Mouse (Mus musculus) c-Kit-negative CD71-positive TER-119-positive erythroid progenitor cells, embryonic 14.5 days (primary cell): Measurements from ENCODE around the gene Repin1.
A peak's percentile ranks its signal among the peaks of the same experiment; 100 is the strongest.
"Not testable (repeated sequence)": the region's sequence is repeated elsewhere in the genome, so short reads cannot be mapped to it uniquely, and the experiment has no call there.

Experiments used
- DNase-seq: peaks from one replicate; pipeline ENCODE4 v3.0.0-alpha.2; 2013; ENCODE audit warnings: low read depth, low spot score

The Repin1 gene

GRCm38 (mm10) chr6:48579215-48579648 lies 14.5 kb upstream of the Repin1 start:
- DNase-seq, result no peak

- DNase-seq, result no peak
These were observed 12.4 kb upstream of the Repin1 start for GRCm38 (mm10) chr6:48581257-48581656.

GRCm38 (mm10) chr6:48582037-48582436 lies 11.6 kb upstream of the Repin1 start:
- DNase-seq, result no peak

- DNase-seq, result no peak
These were observed 4.4 kb upstream of the Repin1 start, which contains the start of gene Gm45021 for GRCm38 (mm10) chr6:48589194-48589750. TSS of gene Gm45021 (plus strand) at chr6:48589610.

- no peak for DNase-seq
These were observed 2.4 kb upstream of the Repin1 start for GRCm38 (mm10) chr6:48591221-48591845.

- no peak for DNase-seq
These were observed 1.8 kb upstream of the Repin1 start for GRCm38 (mm10) chr6:48591871-48592270.

- no peak for DNase-seq
These were observed 508 bp downstream of the Repin1 start for GRCm38 (mm10) chr6:48594043-48594738.

GRCm38 (mm10) chr6:48595278-48595677 lies 1.6 kb downstream of the Repin1 start:
- DNase-seq, result no peak

GRCm38 (mm10) chr6:48596545-48597232 lies 3.0 kb downstream of the Repin1 start:
- no peak for DNase-seq

GRCm38 (mm10) chr6:48597233-48597625 lies 3.5 kb downstream of the Repin1 start:
- no peak for DNase-seq

GRCm38 (mm10) chr6:48600594-48600993 lies 6.9 kb downstream of the Repin1 start:
- DNase-seq, result no peak

GRCm38 (mm10) chr6:48601271-48602079 lies 7.8 kb downstream of the Repin1 start, which contains the start of gene Zfp775:
TSS of gene Zfp775 (plus strand) at chr6:48602063.
- peak; percentile 67 for DNase-seq

GRCm38 (mm10) chr6:48602080-48602741 lies 8.5 kb downstream of the Repin1 start:
- DNase-seq, result no peak

GRCm38 (mm10) chr6:48608124-48608523 lies 14.4 kb downstream of the Repin1 start:
- DNase-seq, result no peak

- DNase-seq, result no peak
These were observed 15.8 kb downstream of the Repin1 start for GRCm38 (mm10) chr6:48609512-48609911.

GRCm38 (mm10) chr6:48610657-48611056 lies 17.0 kb downstream of the Repin1 start:
- no peak for DNase-seq

GRCm38 (mm10) chr6:48613464-48613863 lies 19.8 kb downstream of the Repin1 start:
- DNase-seq, result no peak

- no peak for DNase-seq
These were observed 21.1 kb downstream of the Repin1 start for GRCm38 (mm10) chr6:48614756-48615155.

GRCm38 (mm10) chr6:48620031-48620430 lies 26.3 kb downstream of the Repin1 start:
- no peak for DNase-seq

GRCm38 (mm10) chr6:48622186-48622843 lies 28.6 kb downstream of the Repin1 start:
- DNase-seq, result not testable (repeated sequence)
